7 mouse cellular contexts compared by ENCODE assay signal in the genomic region with DNA sequence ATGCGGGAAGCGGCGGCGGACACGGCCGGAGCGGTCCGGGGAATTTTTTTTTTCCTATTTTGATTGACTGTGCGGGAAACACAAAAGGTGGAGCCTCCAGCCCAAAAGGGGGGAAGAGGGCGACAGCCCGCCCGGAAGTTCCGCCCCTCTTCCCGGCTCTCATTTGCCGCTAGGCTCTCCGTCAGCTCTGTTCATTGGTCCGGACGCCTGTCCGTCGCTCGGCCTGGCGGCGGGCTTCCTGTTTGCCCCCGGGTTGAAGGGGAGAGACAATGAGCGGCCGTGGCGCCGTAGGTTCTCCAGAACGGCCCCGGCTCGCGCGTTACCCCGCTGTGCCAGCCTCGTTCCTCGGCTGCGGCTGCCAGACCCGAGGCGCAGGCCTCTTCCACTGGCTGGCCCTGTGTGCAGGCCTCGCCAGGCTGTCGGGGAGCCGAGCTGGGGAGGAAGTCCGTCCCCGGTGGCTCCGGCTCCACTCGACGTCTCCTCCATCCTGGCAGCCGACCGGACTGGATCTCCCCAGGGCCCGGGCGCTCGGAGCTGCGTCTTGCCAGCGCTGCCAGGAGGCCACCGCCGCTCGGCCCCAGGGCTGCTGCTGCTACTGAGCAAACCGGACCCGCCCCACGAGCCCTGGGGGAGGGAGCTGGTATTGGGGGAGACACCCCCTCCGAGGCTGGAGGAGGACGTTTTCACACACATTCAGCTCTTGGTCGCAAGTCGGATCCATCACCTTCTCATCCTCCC. TPM values are rescaled to one million over a fixed set of nuclear protein-coding genes. Genes with fewer than 3 reads are reported as not detected.
DNase-seq lines count a peak whose midpoint lies in the region; ATAC-seq lines count a peak whose summit lies in the region.

A gene (minus strand): TSS at position 110 of the 738 bp plus-strand sequence.

- peak; percentile 88 for ATAC-seq in embryonic facial prominence, embryonic 12.5 days (ENCODE audit: insufficient number of reproducible peaks, insufficient read depth, low FRiP score, low TSS enrichment)
- ATAC-seq in limb, embryonic 11.5 days (ENCODE audit: insufficient number of reproducible peaks, low FRiP score, low TSS enrichment, low read depth) = peak; percentile 77
- peak; percentile 91 for ATAC-seq in midbrain, embryonic 14.5 days (ENCODE audit: low FRiP score, low TSS enrichment)

- H3K4me2 ChIP-seq in embryonic facial prominence, embryonic 12.5 days (replicated peaks) = peak within 1 kb of the TSS; percentile 72
- H3K4me2 ChIP-seq in limb, embryonic 11.5 days (ENCODE audit: low read depth, severe bottlenecking) = peak within 1 kb of the TSS; percentile 73
- peak within 1 kb of the TSS; percentile 62 for H3K4me2 ChIP-seq in midbrain, embryonic 14.5 days (ENCODE audit: low read length)

- H3K4me1 ChIP-seq in embryonic facial prominence, embryonic 12.5 days = peaks cover 11% of the 10 kb centered on the region
- H3K4me1 ChIP-seq in limb, embryonic 11.5 days (ENCODE audit: control insufficient read depth, insufficient read depth, low read length) = peaks cover 13% of the 10 kb centered on the region; the same call in 1 of the 2 replicates
- H3K4me1 ChIP-seq in midbrain, embryonic 14.5 days (ENCODE audit: control insufficient read depth, insufficient read depth, low read length) = peaks cover 25% of the 10 kb centered on the region

- H3K4me3 ChIP-seq in embryonic facial prominence, embryonic 12.5 days = peak within 1 kb of the TSS; percentile 93
- peak within 1 kb of the TSS; percentile 90 for H3K4me3 ChIP-seq in limb, embryonic 11.5 days (ENCODE audit: low read depth, low read length)
- peak within 1 kb of the TSS; percentile 100 for H3K4me3 ChIP-seq in midbrain, embryonic 14.5 days (replicated peaks; ENCODE audit: low read depth, low read length)

- WGBS in embryonic facial prominence, embryonic 12.5 days = under 1% methylated on average over 54 of the region's 64 CpGs
- WGBS in limb, embryonic 11.5 days = 0% methylated on average over 63 of the region's 64 CpGs
- under 1% methylated on average over 64 of the region's 64 CpGs for WGBS in midbrain, embryonic 14.5 days

- peak within 1 kb of the TSS; percentile 100 for H3K27ac ChIP-seq in embryonic facial prominence, embryonic 12.5 days
- H3K27ac ChIP-seq in limb, embryonic 11.5 days (replicated peaks; ENCODE audit: low read depth, low read length) = peak within 1 kb of the TSS; percentile 100
- H3K27ac ChIP-seq in midbrain, embryonic 14.5 days (replicated peaks; ENCODE audit: low read depth, low read length) = peak within 1 kb of the TSS; percentile 100

- peak within 1 kb of the TSS; percentile 100 for H3K9ac ChIP-seq in embryonic facial prominence, embryonic 12.5 days
- H3K9ac ChIP-seq in limb, embryonic 11.5 days (ENCODE audit: low read length) = peak within 1 kb of the TSS; percentile 100
- peak within 1 kb of the TSS; percentile 100 for H3K9ac ChIP-seq in midbrain, embryonic 14.5 days (replicated peaks; ENCODE audit: low read length)

- DNase-seq in adrenal gland, postnatal 25 days = peak; percentile 97
- DNase-seq in heart, adult 11 months = peak; percentile 100
- DNase-seq in kidney, adult 18-20 months = peak; percentile 98
- DNase-seq in limb, embryonic 11.5 days (ENCODE audit: low spot score) = peak; percentile 99
- DNase-seq in midbrain, embryonic 14.5 days = peak; percentile 98
- peak; percentile 90 to 93 for DNase-seq in spleen, adult 18-20 months

- no peaks in the 10 kb centered on the region for H3K9me3 ChIP-seq in embryonic facial prominence, embryonic 12.5 days
- H3K9me3 ChIP-seq in limb, embryonic 11.5 days (ENCODE audit: control insufficient read depth, low read length) = no peaks in the 10 kb centered on the region
- no peaks in the 10 kb centered on the region for H3K9me3 ChIP-seq in midbrain, embryonic 14.5 days (ENCODE audit: control insufficient read depth, low read length)

- no peaks in the 10 kb centered on the region for H3K36me3 ChIP-seq in embryonic facial prominence, embryonic 12.5 days
- no peaks in the 10 kb centered on the region for H3K36me3 ChIP-seq in limb, embryonic 11.5 days (ENCODE audit: control insufficient read depth, insufficient read depth, low read length)
- peaks cover 5% of the 10 kb centered on the region; the same call in 1 of the 2 replicates for H3K36me3 ChIP-seq in midbrain, embryonic 14.5 days (ENCODE audit: control insufficient read depth, insufficient read depth, low read length)

- no peaks in the 10 kb centered on the region for H3K27me3 ChIP-seq in embryonic facial prominence, embryonic 12.5 days
- no peaks in the 10 kb centered on the region for H3K27me3 ChIP-seq in limb, embryonic 11.5 days (ENCODE audit: control insufficient read depth, insufficient read depth, low read length)
- no peaks in the 10 kb centered on the region for H3K27me3 ChIP-seq in midbrain, embryonic 14.5 days (ENCODE audit: control insufficient read depth, insufficient read depth, low read length)

RNA-seq across cellular contexts. Expression of the gene that starts here (rescaled TPM):
- total RNA-seq in adrenal gland, postnatal 25 days (2021) = 68.4 and 70.6 TPM in 2 replicates
- 74.6 and 77.8 TPM in 2 replicates for polyA plus RNA-seq in embryonic facial prominence, embryonic 12.5 days (2016; fragmentation: Nextera tagmentation; extraction: Ambion mirVana)
- 71.6 and 82.9 TPM in 2 replicates for polyA plus RNA-seq in limb, embryonic 11.5 days (2014; fragmentation: Nextera tagmentation; extraction: Ambion mirVana)
- 43.5 and 61.5 TPM in 2 replicates for polyA plus RNA-seq in midbrain, embryonic 14.5 days (2014; fragmentation: Nextera tagmentation; extraction: Ambion mirVana)

Comparison
In these comparisons a context has a peak if more than half of its experiments do, and no peak if none do; other contexts are left out.
1. Peak in every context shown above with its lines: DNase-seq, ATAC-seq, H3K4me3 ChIP-seq and H3K27ac ChIP-seq.